Mouse (Mus musculus): ENCODE measurements around the gene 4921504E06Rik. TPM values are rescaled to one million over a fixed set of nuclear protein-coding genes. Genes with fewer than 3 reads are reported as not detected.

Gene 4921504E06Rik
- total RNA-seq, 2 experiments from 2014 or later: not detected

- no peak for DNase-seq
Observed at GRCm38 (mm10) chr2:19419686-19420345, 133.9 kb downstream of the 4921504E06Rik start.

GRCm38 (mm10) chr2:19416066-19416465 is 137.6 kb downstream of the 4921504E06Rik start:
- no peak for DNase-seq

- DNase-seq: peak; percentile 70 to 86
Observed at GRCm38 (mm10) chr2:19415063-19415521, 138.6 kb downstream of the 4921504E06Rik start.

DNA sequence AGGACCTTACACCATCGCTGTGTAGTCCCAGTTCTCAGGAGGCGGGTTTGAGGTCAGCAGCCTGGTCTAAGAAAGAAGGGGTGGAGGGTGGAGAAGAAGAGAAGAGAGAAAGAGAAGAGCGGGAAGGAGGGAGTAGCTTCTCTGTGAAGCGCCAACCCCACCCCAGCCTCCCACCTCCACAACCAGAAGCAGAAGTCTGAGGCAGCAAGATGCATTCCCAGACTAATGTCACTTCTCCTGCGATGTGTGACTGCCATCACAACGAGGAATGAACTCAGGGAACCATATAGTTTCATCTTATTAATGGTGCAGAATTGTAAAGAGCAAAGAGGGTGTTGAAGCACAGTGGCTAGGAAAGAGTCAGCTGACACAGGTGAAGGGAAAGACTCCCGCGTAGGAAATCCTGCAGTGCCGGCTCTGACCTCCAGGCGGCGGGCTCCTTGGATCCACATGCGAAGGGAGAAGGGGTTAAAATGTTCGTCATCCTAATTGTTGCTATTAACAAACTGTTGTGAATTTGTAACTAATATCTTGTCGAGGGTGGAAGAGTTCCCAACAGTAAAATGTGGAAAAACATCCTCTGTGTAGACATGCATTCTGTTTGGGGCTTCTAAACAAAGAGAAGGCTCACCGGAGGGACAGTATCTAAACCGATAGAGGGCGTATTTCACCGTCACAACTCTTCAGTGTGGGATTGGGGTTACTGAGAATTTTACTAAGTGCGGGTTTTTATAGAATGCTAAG is 139.3 kb downstream of the 4921504E06Rik start:
- DNase-seq: peak; percentile 18 to 81

Other genes with a start within 250 kb of the 4921504E06Rik start
- gene Msrb2, start 182.5 kb downstream of the 4921504E06Rik start, total RNA-seq (2021): 10 to 100 TPM; 62.6 to 68.2 TPM
- not detected for gene Ptf1a, start 108.3 kb downstream of the 4921504E06Rik start, total RNA-seq (2021)
- 10 to 100 TPM; 27.3 to 43.5 TPM for gene Otud1, start 103.8 kb upstream of the 4921504E06Rik start, total RNA-seq (2021)